Mouse (Mus musculus): ENCODE measurements around the gene Ccr7. TPM values are rescaled to one million over a fixed set of nuclear protein-coding genes. Genes with fewer than 3 reads are reported as not detected.

Ccr7 gene
- polyA plus RNA-seq, 1 experiment from 2014 or later, result 0.14 TPM

GRCm38 (mm10) chr11:99147041-99147919, 7.6 kb downstream of the Ccr7 start:
- H3K4me2 ChIP-seq (replicated peaks; ENCODE audit: low read depth), result no peak overlapping the region
- ATAC-seq, result no peak
- H3K4me3 ChIP-seq (ENCODE audit: low read depth, low read length), result no peak overlapping the region
- H3K9ac ChIP-seq (ENCODE audit: low read depth, low read length), result no peak overlapping the region
- no peaks in the 10 kb centered on the region for H3K27me3 ChIP-seq (replicated peaks; ENCODE audit: control insufficient read depth, insufficient read depth, low read length)
- H3K36me3 ChIP-seq (ENCODE audit: control insufficient read depth, insufficient read depth), result no peaks in the 10 kb centered on the region
- peak overlapping the region; percentile 64 for H3K27ac ChIP-seq (ENCODE audit: low read depth, low read length)
- WGBS, result 37% methylated on average over 17 of the region's 17 CpGs
- 0 out of 2 replicates have a peak, but pooled peaks cover 8% of the 10 kb centered on the region for H3K4me1 ChIP-seq (replicated peaks; ENCODE audit: control insufficient read depth, insufficient read depth, low read length)
- TF ChIP-seq CTCF (IDR thresholded peaks at IDR 0.05; ENCODE audit: low read depth), result no peak
- H3K9me3 ChIP-seq (ENCODE audit: control insufficient read depth), result no peaks in the 10 kb centered on the region

- H3K4me3 ChIP-seq (ENCODE audit: low read depth, low read length), result no peak overlapping the region
- no peaks in the 10 kb centered on the region for H3K27me3 ChIP-seq (replicated peaks; ENCODE audit: control insufficient read depth, insufficient read depth, low read length)
- no peak overlapping the region for H3K9ac ChIP-seq (ENCODE audit: low read depth, low read length)
- no peak for TF ChIP-seq CTCF (IDR thresholded peaks at IDR 0.05; ENCODE audit: low read depth)
- ATAC-seq, result no peak
- no peak overlapping the region for H3K4me2 ChIP-seq (replicated peaks; ENCODE audit: low read depth)
- H3K9me3 ChIP-seq (ENCODE audit: control insufficient read depth), result no peaks in the 10 kb centered on the region
- H3K36me3 ChIP-seq (ENCODE audit: control insufficient read depth, insufficient read depth), result no peaks in the 10 kb centered on the region
- 0 out of 2 replicates have a peak, but pooled peaks cover 8% of the 10 kb centered on the region for H3K4me1 ChIP-seq (replicated peaks; ENCODE audit: control insufficient read depth, insufficient read depth, low read length)
- WGBS, result 69% methylated on average over 6 of the region's 6 CpGs
- H3K27ac ChIP-seq (ENCODE audit: low read depth, low read length), result no peak overlapping the region
Observed at GRCm38 (mm10) chr11:99146558-99146957, 8.3 kb downstream of the Ccr7 start.

DNA sequence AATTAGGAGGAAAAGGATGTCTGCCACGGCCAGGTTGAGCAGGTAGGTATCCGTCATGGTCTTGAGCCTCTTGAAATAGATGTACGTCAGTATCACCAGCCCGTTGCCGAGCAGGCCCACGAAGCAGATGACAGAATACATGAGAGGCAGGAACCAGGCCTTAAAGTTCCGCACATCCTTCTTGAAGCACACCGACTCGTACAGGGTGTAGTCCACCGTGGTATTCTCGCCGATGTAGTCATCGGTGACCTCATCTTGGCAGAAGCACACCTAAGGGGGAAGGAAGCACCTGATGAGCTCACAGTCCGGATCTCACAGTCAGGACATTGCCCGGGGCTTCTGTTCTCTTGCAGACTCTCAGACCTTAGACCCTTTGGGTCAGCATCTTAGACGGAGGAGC, 9.1 kb downstream of the Ccr7 start:
- Histone ChIP-seq H3K27me3 (replicated peaks; ENCODE audit: control insufficient read depth, insufficient read depth, low read length) (no peaks in the 10 kb centered on the region), H3K36me3 (ENCODE audit: control insufficient read depth, insufficient read depth) (no peaks in the 10 kb centered on the region), H3K9ac (ENCODE audit: low read depth, low read length) (no peak overlapping the region), H3K4me3 (ENCODE audit: low read depth, low read length) (no peak overlapping the region), H3K4me2 (replicated peaks; ENCODE audit: low read depth) (no peak overlapping the region), H3K27ac (ENCODE audit: low read depth, low read length) (no peak overlapping the region), H3K4me1 (replicated peaks; ENCODE audit: control insufficient read depth, insufficient read depth, low read length) (0 out of 2 replicates have a peak, but pooled peaks cover 8% of the 10 kb centered on the region), H3K9me3 (ENCODE audit: control insufficient read depth) (no peaks in the 10 kb centered on the region)
- ATAC-seq, result no peak
- WGBS, result 93% methylated on average over 16 of the region's 16 CpGs
- TF ChIP-seq CTCF (IDR thresholded peaks at IDR 0.05; ENCODE audit: low read depth), result no peak

- H3K27me3 ChIP-seq (replicated peaks; ENCODE audit: control insufficient read depth, insufficient read depth, low read length), result no peaks in the 10 kb centered on the region
- no peak overlapping the region for H3K4me2 ChIP-seq (replicated peaks; ENCODE audit: low read depth)
- 91% methylated on average over 23 of the region's 23 CpGs for WGBS
- no peaks in the 10 kb centered on the region for H3K9me3 ChIP-seq (ENCODE audit: control insufficient read depth)
- no peak overlapping the region for H3K4me3 ChIP-seq (ENCODE audit: low read depth, low read length)
- H3K27ac ChIP-seq (ENCODE audit: low read depth, low read length), result no peak overlapping the region
- H3K4me1 ChIP-seq (replicated peaks; ENCODE audit: control insufficient read depth, insufficient read depth, low read length), result 0 out of 2 replicates have a peak, but pooled peaks cover 8% of the 10 kb centered on the region
- H3K36me3 ChIP-seq (ENCODE audit: control insufficient read depth, insufficient read depth), result no peaks in the 10 kb centered on the region
- no peak for TF ChIP-seq CTCF (IDR thresholded peaks at IDR 0.05; ENCODE audit: low read depth)
- ATAC-seq, result no peak
- H3K9ac ChIP-seq (ENCODE audit: low read depth, low read length), result no peak overlapping the region
Observed at GRCm38 (mm10) chr11:99144940-99145339, 9.9 kb downstream of the Ccr7 start.

- H3K4me3 ChIP-seq (ENCODE audit: low read depth, low read length), result no peak overlapping the region
- no peak overlapping the region for H3K27ac ChIP-seq (ENCODE audit: low read depth, low read length)
- H3K4me2 ChIP-seq (replicated peaks; ENCODE audit: low read depth), result no peak overlapping the region
- ATAC-seq, result no peak
- WGBS, result 45% methylated on average over 5 of the region's 5 CpGs
- no peak for TF ChIP-seq CTCF (IDR thresholded peaks at IDR 0.05; ENCODE audit: low read depth)
- no peaks in the 10 kb centered on the region for H3K9me3 ChIP-seq (ENCODE audit: control insufficient read depth)
- no peak overlapping the region for H3K9ac ChIP-seq (ENCODE audit: low read depth, low read length)
- no peaks in the 10 kb centered on the region for H3K27me3 ChIP-seq (replicated peaks; ENCODE audit: control insufficient read depth, insufficient read depth, low read length)
- H3K36me3 ChIP-seq (ENCODE audit: control insufficient read depth, insufficient read depth), result no peaks in the 10 kb centered on the region
- 0 out of 2 replicates have a peak, but pooled peaks cover 8% of the 10 kb centered on the region for H3K4me1 ChIP-seq (replicated peaks; ENCODE audit: control insufficient read depth, insufficient read depth, low read length)
Observed at GRCm38 (mm10) chr11:99144456-99144855, 10.4 kb downstream of the Ccr7 start.

GRCm38 (mm10) chr11:99143123-99144082, 11.5 kb downstream of the Ccr7 start:
- Histone ChIP-seq H3K4me2 (replicated peaks; ENCODE audit: low read depth) (no peak overlapping the region), H3K4me1 (replicated peaks; ENCODE audit: control insufficient read depth, insufficient read depth, low read length) (0 out of 2 replicates have a peak, but pooled peaks cover 8% of the 10 kb centered on the region), H3K36me3 (ENCODE audit: control insufficient read depth, insufficient read depth) (no peaks in the 10 kb centered on the region), H3K9me3 (ENCODE audit: control insufficient read depth) (no peaks in the 10 kb centered on the region), H3K27ac (ENCODE audit: low read depth, low read length) (no peak overlapping the region), H3K9ac (ENCODE audit: low read depth, low read length) (no peak overlapping the region), H3K4me3 (ENCODE audit: low read depth, low read length) (no peak overlapping the region), H3K27me3 (replicated peaks; ENCODE audit: control insufficient read depth, insufficient read depth, low read length) (no peaks in the 10 kb centered on the region)
- WGBS, result 65% methylated on average over 16 of the region's 16 CpGs
- TF ChIP-seq CTCF (IDR thresholded peaks at IDR 0.05; ENCODE audit: low read depth), result no peak
- ATAC-seq, result no peak

All from intestine, postnatal 0 days (tissue).